Mouse (Mus musculus): ENCODE measurements around the gene Nipa1. TPM values are rescaled to one million over a fixed set of nuclear protein-coding genes. Genes with fewer than 3 reads are reported as not detected.

Nipa1 gene
- polyA plus RNA-seq (2015; fragmentation: Nextera tagmentation; extraction: Ambion mirVana): 3.8 and 4.5 TPM in 2 replicates

DNA sequence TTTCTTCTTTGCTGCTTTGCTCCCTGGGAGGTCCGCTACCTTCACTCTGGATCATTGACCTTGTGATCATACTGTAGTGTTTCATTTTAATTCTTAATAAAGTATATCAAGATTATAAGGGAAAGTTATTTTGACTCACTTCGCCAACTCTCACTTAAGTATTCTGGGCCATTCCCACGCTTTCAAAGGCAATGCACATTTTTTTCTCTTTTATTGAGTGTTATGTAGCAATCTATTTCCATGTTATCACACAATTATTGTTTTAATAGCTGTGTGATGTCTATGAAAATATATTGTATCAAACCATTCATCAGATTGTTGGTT lies at the start of gene Nipa1:
TSS of gene Nipa1 (minus strand) at position 25 of the 324 bp plus-strand sequence.
- no peak for DNase-seq
- Histone ChIP-seq H3K9me3 (ENCODE audit: low read length) (no peaks in the 10 kb centered on the region), H3K27me3 (ENCODE audit: insufficient read depth, low read length) (no peaks in the 10 kb centered on the region), H3K4me1 (ENCODE audit: insufficient read depth) (peaks cover 11% of the 10 kb centered on the region), H3K36me3 (replicated peaks; ENCODE audit: insufficient read depth, low read length) (no peaks in the 10 kb centered on the region), H3K9ac (replicated peaks) (peak within 1 kb of the TSS; percentile 86), H3K4me2 (ENCODE audit: low read depth, low read length) (peak within 1 kb of the TSS; percentile 94), H3K4me3 (ENCODE audit: low read depth, low read length) (peak within 1 kb of the TSS; percentile 87), H3K27ac (ENCODE audit: low read depth) (peak within 1 kb of the TSS; percentile 80)
- no peak for ATAC-seq
- WGBS (ENCODE audit: insufficient replicate concordance): 48% methylated on average over 3 of the region's 3 CpGs
- TF ChIP-seq EP300 (IDR thresholded peaks at IDR 0.05; ENCODE audit: low read depth) (no peak), CTCF (IDR thresholded peaks at IDR 0.05; ENCODE audit: low read depth) (no peak)

DNA sequence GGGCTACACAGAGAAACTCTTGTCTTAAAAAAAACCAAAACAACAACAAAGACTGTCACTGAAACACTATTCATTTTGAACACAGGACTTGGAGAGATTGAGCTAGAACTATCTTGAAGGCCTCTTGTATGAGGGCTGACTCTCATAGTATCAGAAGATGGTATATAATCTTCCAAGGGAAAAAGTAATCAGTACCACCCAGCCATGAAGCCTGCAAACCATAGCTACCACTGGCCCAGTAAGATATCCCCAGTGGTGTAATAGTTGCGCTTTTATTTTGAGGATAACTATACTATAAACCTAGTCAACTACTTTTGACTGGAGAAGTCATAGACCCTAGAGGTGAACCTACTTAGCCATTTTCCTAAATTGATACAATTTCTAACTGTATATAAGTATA lies 46.9 kb upstream of the Nipa1 start:
- Histone ChIP-seq H3K4me3 (ENCODE audit: low read depth, low read length) (no peak overlapping the region), H3K4me2 (ENCODE audit: low read depth, low read length) (no peak overlapping the region), H3K9ac (replicated peaks) (no peak overlapping the region), H3K4me1 (ENCODE audit: insufficient read depth) (0 out of 2 replicates have a peak, but pooled peaks cover 3% of the 10 kb centered on the region), H3K27ac (ENCODE audit: low read depth) (no peak overlapping the region; the same call in 1 of the 2 replicates), H3K36me3 (replicated peaks; ENCODE audit: insufficient read depth, low read length) (peaks cover 7% of the 10 kb centered on the region), H3K9me3 (ENCODE audit: low read length) (no peaks in the 10 kb centered on the region), H3K27me3 (ENCODE audit: insufficient read depth, low read length) (no peaks in the 10 kb centered on the region)
- WGBS (ENCODE audit: insufficient replicate concordance): 89% methylated on average over 1 of the region's 1 CpGs
- no peak for ATAC-seq
- no peak for DNase-seq
- no peak for TF ChIP-seq CTCF (IDR thresholded peaks at IDR 0.05; ENCODE audit: low read depth)
- TF ChIP-seq EP300 (IDR thresholded peaks at IDR 0.05; ENCODE audit: low read depth): no peak

DNA sequence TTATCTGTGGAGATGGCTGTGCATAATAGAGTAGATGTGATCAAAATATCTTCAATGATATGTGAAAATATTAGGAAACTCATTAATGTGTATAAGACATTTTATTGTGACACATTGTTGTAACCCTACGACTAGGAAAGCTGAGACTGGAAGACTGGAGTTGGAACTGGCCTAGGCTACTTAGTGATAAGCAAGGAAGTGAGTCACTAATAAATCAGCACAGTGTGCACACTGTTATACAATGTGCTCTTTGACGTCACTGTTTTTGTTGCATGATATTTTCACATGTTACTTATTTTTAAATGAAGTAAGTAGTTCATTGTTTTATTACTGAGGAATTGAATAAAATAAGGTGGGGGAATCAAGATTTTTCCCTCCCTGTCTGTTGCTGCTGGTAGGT lies 46.4 kb upstream of the Nipa1 start:
- DNase-seq: no peak
- Histone ChIP-seq H3K4me2 (ENCODE audit: low read depth, low read length) (no peak overlapping the region), H3K4me3 (ENCODE audit: low read depth, low read length) (no peak overlapping the region), H3K36me3 (replicated peaks; ENCODE audit: insufficient read depth, low read length) (peaks cover 8% of the 10 kb centered on the region), H3K4me1 (ENCODE audit: insufficient read depth) (0 out of 2 replicates have a peak, but pooled peaks cover 3% of the 10 kb centered on the region), H3K9me3 (ENCODE audit: low read length) (no peaks in the 10 kb centered on the region), H3K27me3 (ENCODE audit: insufficient read depth, low read length) (no peaks in the 10 kb centered on the region), H3K9ac (replicated peaks) (no peak overlapping the region), H3K27ac (ENCODE audit: low read depth) (no peak overlapping the region; the same call in 1 of the 2 replicates)
- peak; percentile 65 for ATAC-seq
- 70% methylated on average over 2 of the region's 2 CpGs for WGBS (ENCODE audit: insufficient replicate concordance)
- TF ChIP-seq CTCF (IDR thresholded peaks at IDR 0.05; ENCODE audit: low read depth): no peak
- TF ChIP-seq EP300 (IDR thresholded peaks at IDR 0.05; ENCODE audit: low read depth): no peak

DNA sequence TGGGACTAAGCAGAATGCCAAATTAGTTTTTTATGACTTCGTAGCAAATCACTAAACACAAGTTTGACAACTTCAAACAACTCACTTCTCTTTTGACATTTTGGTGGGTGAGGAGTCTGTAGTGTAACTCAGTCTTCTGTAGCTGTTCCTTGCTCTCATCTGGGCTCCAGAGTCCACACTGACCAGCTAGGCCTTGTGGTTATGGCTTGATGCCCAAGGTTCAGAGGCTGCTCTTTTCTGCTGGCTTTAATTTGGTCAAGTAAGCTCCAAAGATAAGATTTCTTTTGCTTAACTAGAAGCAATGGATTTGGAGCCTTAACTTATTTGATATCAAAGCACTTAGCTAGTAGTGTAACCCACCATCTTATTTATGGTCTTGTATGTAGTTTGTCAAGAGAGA lies 45.1 kb upstream of the Nipa1 start:
- 91% methylated on average over 1 of the region's 1 CpGs for WGBS (ENCODE audit: insufficient replicate concordance)
- Histone ChIP-seq H3K27ac (ENCODE audit: low read depth) (0 out of 2 replicates have a peak overlapping the region, but pooled peaks have one; percentile 16), H3K4me2 (ENCODE audit: low read depth, low read length) (no peak overlapping the region), H3K4me1 (ENCODE audit: insufficient read depth) (0 out of 2 replicates have a peak, but pooled peaks cover 3% of the 10 kb centered on the region), H3K4me3 (ENCODE audit: low read depth, low read length) (no peak overlapping the region), H3K36me3 (replicated peaks; ENCODE audit: insufficient read depth, low read length) (peaks cover 4% of the 10 kb centered on the region), H3K9ac (replicated peaks) (no peak overlapping the region), H3K27me3 (ENCODE audit: insufficient read depth, low read length) (no peaks in the 10 kb centered on the region), H3K9me3 (ENCODE audit: low read length) (no peaks in the 10 kb centered on the region)
- DNase-seq: no peak
- no peak for TF ChIP-seq EP300 (IDR thresholded peaks at IDR 0.05; ENCODE audit: low read depth)
- ATAC-seq: no peak

DNA sequence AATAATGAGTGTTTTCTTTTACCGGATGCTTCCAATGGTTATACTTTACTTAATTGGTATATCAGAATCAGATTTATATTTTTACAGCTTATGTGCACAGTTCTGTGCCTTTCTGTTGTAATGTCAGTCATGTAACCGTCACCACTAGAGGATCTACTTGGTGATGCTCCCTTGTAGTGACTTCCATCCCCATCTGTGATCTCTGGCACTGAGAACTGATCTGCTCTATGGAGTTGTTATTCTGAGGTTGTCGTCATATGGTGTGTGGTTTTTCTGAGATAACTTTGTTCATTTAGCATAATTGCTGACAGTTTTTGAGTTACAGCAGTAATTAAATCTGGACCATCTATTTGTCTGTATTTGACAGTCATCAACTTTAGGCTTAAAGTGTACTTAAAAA lies 35.6 kb upstream of the Nipa1 start:
- Histone ChIP-seq H3K27ac (ENCODE audit: low read depth) (no peak overlapping the region), H3K36me3 (replicated peaks; ENCODE audit: insufficient read depth, low read length) (peaks cover 28% of the 10 kb centered on the region), H3K4me2 (ENCODE audit: low read depth, low read length) (no peak overlapping the region), H3K9me3 (ENCODE audit: low read length) (no peaks in the 10 kb centered on the region), H3K4me1 (ENCODE audit: insufficient read depth) (peaks cover 9% of the 10 kb centered on the region; the same call in 1 of the 2 replicates), H3K4me3 (ENCODE audit: low read depth, low read length) (no peak overlapping the region), H3K9ac (replicated peaks) (no peak overlapping the region), H3K27me3 (ENCODE audit: insufficient read depth, low read length) (no peaks in the 10 kb centered on the region)
- DNase-seq (no peak), ATAC-seq (no peak)
- WGBS (ENCODE audit: insufficient replicate concordance): 85% methylated on average over 3 of the region's 3 CpGs
- TF ChIP-seq EP300 (IDR thresholded peaks at IDR 0.05; ENCODE audit: low read depth) (no peak), CTCF (IDR thresholded peaks at IDR 0.05; ENCODE audit: low read depth) (no peak)

DNA sequence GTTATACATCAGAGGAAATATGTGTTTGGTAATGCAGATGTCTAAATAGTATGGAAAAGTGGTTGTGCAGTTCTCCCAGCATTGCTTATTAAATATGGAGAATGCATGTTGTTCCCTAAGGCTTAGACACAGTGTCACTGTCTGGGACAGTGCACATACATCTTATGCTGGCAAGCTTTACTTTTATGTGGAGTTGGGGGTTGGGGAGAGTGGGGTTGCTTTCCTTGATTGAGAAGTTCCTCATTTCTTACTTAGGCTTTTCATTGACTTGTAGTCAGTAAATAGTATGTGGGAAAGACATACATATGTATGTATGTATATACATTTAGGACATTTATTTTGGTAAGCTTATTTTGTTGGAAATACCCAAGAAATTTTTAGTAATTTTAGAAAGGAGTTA lies 33.2 kb upstream of the Nipa1 start:
- TF ChIP-seq EP300 (IDR thresholded peaks at IDR 0.05; ENCODE audit: low read depth) (no peak), CTCF (IDR thresholded peaks at IDR 0.05; ENCODE audit: low read depth) (no peak)
- H3K9me3 ChIP-seq (ENCODE audit: low read length): no peaks in the 10 kb centered on the region
- 0 out of 2 replicates have a peak overlapping the region, but pooled peaks have one; percentile 23 for H3K4me2 ChIP-seq (ENCODE audit: low read depth, low read length)
- ATAC-seq (no peak), DNase-seq (no peak)
- no peak overlapping the region for H3K9ac ChIP-seq (replicated peaks)
- no peak overlapping the region for H3K27ac ChIP-seq (ENCODE audit: low read depth)
- no peak overlapping the region for H3K4me3 ChIP-seq (ENCODE audit: low read depth, low read length)
- peaks cover 19% of the 10 kb centered on the region for H3K36me3 ChIP-seq (replicated peaks; ENCODE audit: insufficient read depth, low read length)
- peaks cover 18% of the 10 kb centered on the region for H3K4me1 ChIP-seq (ENCODE audit: insufficient read depth)
- H3K27me3 ChIP-seq (ENCODE audit: insufficient read depth, low read length): no peaks in the 10 kb centered on the region

DNA sequence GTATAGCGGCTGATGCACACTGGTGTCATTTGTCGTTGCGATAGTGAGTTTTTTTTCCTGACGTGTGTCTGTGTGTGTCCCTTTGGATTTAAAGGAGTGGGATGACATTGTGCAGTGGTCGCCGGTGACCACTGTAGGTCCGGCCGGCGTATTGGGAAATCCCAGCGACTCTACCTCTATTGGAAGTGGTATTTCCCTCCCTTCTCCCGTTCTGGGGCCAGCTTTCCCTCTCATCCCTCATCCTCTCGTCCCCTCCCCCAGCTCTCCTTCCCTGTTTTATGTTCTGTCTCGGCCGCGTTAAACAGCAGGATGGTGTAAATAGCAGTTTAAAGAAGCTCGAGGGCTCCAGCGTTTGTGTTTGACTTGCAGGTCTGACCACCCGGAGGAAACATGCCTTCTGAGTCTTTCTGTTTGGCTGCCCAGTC lies 30.7 kb upstream of the Nipa1 start:
- H3K9ac ChIP-seq (replicated peaks): peak overlapping the region; percentile 88
- H3K9me3 ChIP-seq (ENCODE audit: low read length): no peaks in the 10 kb centered on the region
- H3K27ac ChIP-seq (ENCODE audit: low read depth): peak overlapping the region; percentile 97
- DNase-seq (peak; percentile 49), ATAC-seq (peak; percentile 15)
- WGBS (ENCODE audit: insufficient replicate concordance): under 1% methylated on average over 18 of the region's 18 CpGs
- peak overlapping the region; percentile 76 for H3K4me3 ChIP-seq (ENCODE audit: low read depth, low read length)
- no peaks in the 10 kb centered on the region for H3K27me3 ChIP-seq (ENCODE audit: insufficient read depth, low read length)
- H3K4me1 ChIP-seq (ENCODE audit: insufficient read depth): peaks cover 18% of the 10 kb centered on the region
- 0 out of 2 replicates have a peak, but pooled peaks cover 3% of the 10 kb centered on the region for H3K36me3 ChIP-seq (replicated peaks; ENCODE audit: insufficient read depth, low read length)
- no peak for TF ChIP-seq CTCF (IDR thresholded peaks at IDR 0.05; ENCODE audit: low read depth)
- H3K4me2 ChIP-seq (ENCODE audit: low read depth, low read length): peak overlapping the region; percentile 82
